18 mouse cellular contexts compared by ENCODE assay signal in genomic region chr11:70030651-70031320, GRCm38 (mm10). TPM values are rescaled to one million over a fixed set of nuclear protein-coding genes. Genes with fewer than 3 reads are reported as not detected.
DNase-seq lines count a peak whose midpoint lies in the region; ATAC-seq and TF ChIP-seq lines count a peak whose summit lies in the region.
"Had no signal": no experiment of that assay in that cellular context is flagged by ENCODE, and none has a peak within 500 bp of the region (broad histone marks: within the 10 kb centered on the region; RNA-seq: fewer than 3 reads in every experiment).

No protein-coding gene starts in this region.

- ATAC-seq in forebrain, embryonic 11.5 days (replicated peaks; ENCODE audit: low FRiP score): no peak
- no peak for ATAC-seq in forebrain, postnatal 0 days
- ATAC-seq in neural tube, embryonic 12.5 days (ENCODE audit: low FRiP score, low read depth): no peak
- no peak for ATAC-seq in intestine, embryonic 16.5 days

- no peaks in the 10 kb centered on the region for H3K9me3 ChIP-seq in forebrain, embryonic 11.5 days (ENCODE audit: control insufficient read depth, low read length)
- no peaks in the 10 kb centered on the region for H3K9me3 ChIP-seq in forebrain, postnatal 0 days (ENCODE audit: low read length)
- no peaks in the 10 kb centered on the region for H3K9me3 ChIP-seq in limb, embryonic 10.5 days (replicated peaks)
- no peaks in the 10 kb centered on the region for H3K9me3 ChIP-seq in neural tube, embryonic 12.5 days
- H3K9me3 ChIP-seq in intestine, embryonic 16.5 days (ENCODE audit: control insufficient read depth, low read length): no peaks in the 10 kb centered on the region
- H3K9me3 ChIP-seq: G1E; heart, embryonic 12.5 days; limb, embryonic 12.5 days; liver, embryonic 15.5 days had no signal

- no peaks in the 10 kb centered on the region for H3K27me3 ChIP-seq in forebrain, embryonic 11.5 days (ENCODE audit: control insufficient read depth, insufficient read depth, low read length)
- H3K27me3 ChIP-seq in forebrain, postnatal 0 days (ENCODE audit: insufficient read depth, low read length): no peaks in the 10 kb centered on the region
- H3K27me3 ChIP-seq in limb, embryonic 10.5 days (ENCODE audit: low read depth, poor library complexity, severe bottlenecking): no peaks in the 10 kb centered on the region
- no peaks in the 10 kb centered on the region for H3K27me3 ChIP-seq in neural tube, embryonic 12.5 days (replicated peaks)
- H3K27me3 ChIP-seq in intestine, embryonic 16.5 days (replicated peaks; ENCODE audit: control insufficient read depth, insufficient read depth, low read length): no peaks in the 10 kb centered on the region
- H3K27me3 ChIP-seq: heart, embryonic 12.5 days; limb, embryonic 12.5 days had no signal

- no peak for DNase-seq in forebrain, embryonic 11.5 days (ENCODE audit: low spot score)
- DNase-seq in forebrain, postnatal 0 days: no peak
- no peak for DNase-seq in limb, embryonic 10.5 days (ENCODE audit: low spot score)
- no peak for DNase-seq in frontal cortex, postnatal 36 days (ENCODE audit: low spot score in 2 of 2)
- no peak for DNase-seq in left cerebral cortex, adult 2 months (ENCODE audit: extremely low spot score in 1 of 2, low spot score in 2 of 2)
- DNase-seq: adrenal gland, adult 2 months; cerebellum, adult 18-20 months; gastrocnemius, postnatal 25 days; heart, postnatal 36 days; kidney, adult 11 months; lung, postnatal 14 days; right cerebral cortex, adult 18-20 months had no signal

- peaks cover 32% of the 10 kb centered on the region for H3K4me1 ChIP-seq in forebrain, embryonic 11.5 days (replicated peaks; ENCODE audit: control insufficient read depth, insufficient read depth, low read length)
- H3K4me1 ChIP-seq in forebrain, postnatal 0 days (ENCODE audit: insufficient read depth): peaks cover 32% of the 10 kb centered on the region
- H3K4me1 ChIP-seq in limb, embryonic 10.5 days: peaks cover 49% of the 10 kb centered on the region
- H3K4me1 ChIP-seq in neural tube, embryonic 12.5 days: peaks cover 50% of the 10 kb centered on the region
- peaks cover 35% of the 10 kb centered on the region for H3K4me1 ChIP-seq in intestine, embryonic 16.5 days (ENCODE audit: control insufficient read depth, insufficient read depth, low read length)

- H3K36me3 ChIP-seq in forebrain, embryonic 11.5 days (ENCODE audit: control insufficient read depth, insufficient read depth, low read length): peaks cover 8% of the 10 kb centered on the region
- H3K36me3 ChIP-seq in forebrain, postnatal 0 days (ENCODE audit: insufficient read depth): peaks cover 36% of the 10 kb centered on the region
- peaks cover 55% of the 10 kb centered on the region for H3K36me3 ChIP-seq in limb, embryonic 10.5 days
- peaks cover 28% of the 10 kb centered on the region for H3K36me3 ChIP-seq in neural tube, embryonic 12.5 days
- H3K36me3 ChIP-seq in intestine, embryonic 16.5 days (ENCODE audit: control insufficient read depth, insufficient read depth, low read length): 0 out of 2 replicates have a peak, but pooled peaks cover 7% of the 10 kb centered on the region
- H3K36me3 ChIP-seq: liver, embryonic 15.5 days had no signal

- WGBS in forebrain, embryonic 11.5 days: 93% methylated on average over 28 of the region's 28 CpGs
- WGBS in forebrain, postnatal 0 days: 89% methylated on average over 28 of the region's 28 CpGs
- WGBS in limb, embryonic 10.5 days: 96% methylated on average over 28 of the region's 28 CpGs
- 90% methylated on average over 28 of the region's 28 CpGs for WGBS in neural tube, embryonic 12.5 days
- 89% methylated on average over 28 of the region's 28 CpGs for WGBS in intestine, embryonic 16.5 days

- H3K9ac ChIP-seq in forebrain, embryonic 11.5 days (ENCODE audit: low read length): peak overlapping the region; percentile 49
- H3K9ac ChIP-seq in forebrain, postnatal 0 days: peak overlapping the region; percentile 48; the same call in 1 of the 2 replicates
- peak overlapping the region; percentile 56 for H3K9ac ChIP-seq in neural tube, embryonic 12.5 days
- no peak overlapping the region for H3K9ac ChIP-seq in intestine, embryonic 16.5 days (ENCODE audit: low read depth, low read length)
- H3K9ac ChIP-seq: heart, embryonic 12.5 days; limb, embryonic 12.5 days; liver, embryonic 15.5 days had no signal

- intact Hi-C loops in left cerebral cortex, adult 2 months (cut with DNase I): no loop called here

- H3K4me3 ChIP-seq in forebrain, embryonic 11.5 days (ENCODE audit: low read depth, low read length): no peak overlapping the region
- no peak overlapping the region for H3K4me3 ChIP-seq in forebrain, postnatal 0 days (ENCODE audit: low read depth, low read length)
- H3K4me3 ChIP-seq in limb, embryonic 10.5 days: no peak overlapping the region
- H3K4me3 ChIP-seq in neural tube, embryonic 12.5 days: 0 out of 2 replicates have a peak overlapping the region, but pooled peaks have one; percentile 29
- H3K4me3 ChIP-seq in intestine, embryonic 16.5 days (ENCODE audit: low read length): no peak overlapping the region
- no peak overlapping the region for H3K4me3 ChIP-seq in left cerebral cortex, adult 2 months
- H3K4me3 ChIP-seq: liver, embryonic 15.5 days had no signal

- H3K27ac ChIP-seq in forebrain, embryonic 11.5 days (ENCODE audit: low read depth, low read length): peak overlapping the region; percentile 83; the same call in 1 of the 2 replicates
- peak overlapping the region; percentile 94 for H3K27ac ChIP-seq in forebrain, postnatal 0 days (ENCODE audit: low read depth, low read length)
- H3K27ac ChIP-seq in limb, embryonic 10.5 days: peak overlapping the region; percentile 81
- H3K27ac ChIP-seq in neural tube, embryonic 12.5 days: peak overlapping the region; percentile 92
- no peak overlapping the region for H3K27ac ChIP-seq in intestine, embryonic 16.5 days (ENCODE audit: low read length)
- H3K27ac ChIP-seq in left cerebral cortex, adult 2 months: no peak overlapping the region
- H3K27ac ChIP-seq: liver, embryonic 15.5 days had no signal

- no peak for TF ChIP-seq CTCF in forebrain, postnatal 0 days (IDR thresholded peaks at IDR 0.05; ENCODE audit: low read depth)
- TF ChIP-seq CTCF in left cerebral cortex, adult 2 months (IDR thresholded peaks at IDR 0.05): no peak

- peak overlapping the region; percentile 51; the same call in 1 of the 2 replicates for H3K4me2 ChIP-seq in forebrain, embryonic 11.5 days (ENCODE audit: low read depth, low read length, severe bottlenecking)
- peak overlapping the region; percentile 58 for H3K4me2 ChIP-seq in forebrain, postnatal 0 days (ENCODE audit: low read depth)
- peak overlapping the region; percentile 68 for H3K4me2 ChIP-seq in neural tube, embryonic 12.5 days (replicated peaks)
- no peak overlapping the region for H3K4me2 ChIP-seq in intestine, embryonic 16.5 days (ENCODE audit: low read depth, low read length)
- H3K4me2 ChIP-seq: liver, embryonic 15.5 days had no signal

RNA-seq across cellular contexts. Expression of gene Dlg4, which starts 14.0 kb away (rescaled TPM):
- polyA plus RNA-seq in forebrain, embryonic 11.5 days (2014; fragmentation: Nextera tagmentation; extraction: Ambion mirVana): 18.2 and 21.5 TPM in 2 replicates
- 214 and 230 TPM in 2 replicates for total RNA-seq in forebrain, postnatal 0 days (2014; rRNA removed)
- 12.1 and 14.3 TPM in 2 replicates for polyA plus RNA-seq in forebrain, postnatal 0 days (2015; fragmentation: Nextera tagmentation; extraction: Ambion mirVana)
- polyA plus RNA-seq in limb, embryonic 10.5 days (2016; fragmentation: Nextera tagmentation; extraction: Ambion mirVana): 8.8 and 12.9 TPM in 2 replicates
- polyA plus RNA-seq in neural tube, embryonic 12.5 days (2016; fragmentation: Nextera tagmentation; extraction: Ambion mirVana): 23.6 and 25.5 TPM in 2 replicates
- polyA plus RNA-seq in intestine, embryonic 16.5 days (2015; fragmentation: Nextera tagmentation; extraction: Ambion mirVana): 5.1 and 6.1 TPM in 2 replicates
- total RNA-seq in left cerebral cortex, adult 2 months (2021): 100 to 1,000 TPM; 818 to 875 TPM

RNA-seq across cellular contexts. Expression of gene Acadvl, which starts 15.6 kb away (rescaled TPM):
- 44.0 and 47.6 TPM in 2 replicates for polyA plus RNA-seq in forebrain, embryonic 11.5 days (2014; fragmentation: Nextera tagmentation; extraction: Ambion mirVana)
- 45.1 and 47.7 TPM in 2 replicates for total RNA-seq in forebrain, postnatal 0 days (2014; rRNA removed)
- 47.9 and 51.5 TPM in 2 replicates for polyA plus RNA-seq in forebrain, postnatal 0 days (2015; fragmentation: Nextera tagmentation; extraction: Ambion mirVana)
- polyA plus RNA-seq in limb, embryonic 10.5 days (2016; fragmentation: Nextera tagmentation; extraction: Ambion mirVana): 36.4 and 52.1 TPM in 2 replicates
- polyA plus RNA-seq in neural tube, embryonic 12.5 days (2016; fragmentation: Nextera tagmentation; extraction: Ambion mirVana): 59.1 and 63.7 TPM in 2 replicates
- polyA plus RNA-seq in intestine, embryonic 16.5 days (2015; fragmentation: Nextera tagmentation; extraction: Ambion mirVana): 172 and 189 TPM in 2 replicates
- 10 to 100 TPM; 59.4 to 62.5 TPM for total RNA-seq in left cerebral cortex, adult 2 months (2021)

RNA-seq across cellular contexts. Expression of gene Asgr1, which starts 23.1 kb away (rescaled TPM):
- polyA plus RNA-seq in forebrain, embryonic 11.5 days (2014; fragmentation: Nextera tagmentation; extraction: Ambion mirVana): 0.88 and 0.99 TPM in 2 replicates
- 3.0 and 5.4 TPM in 2 replicates for total RNA-seq in forebrain, postnatal 0 days (2014; rRNA removed)
- 4.3 and 4.5 TPM in 2 replicates for polyA plus RNA-seq in forebrain, postnatal 0 days (2015; fragmentation: Nextera tagmentation; extraction: Ambion mirVana)
- 0.71 and 0.74 TPM in 2 replicates for polyA plus RNA-seq in limb, embryonic 10.5 days (2016; fragmentation: Nextera tagmentation; extraction: Ambion mirVana)
- polyA plus RNA-seq in neural tube, embryonic 12.5 days (2016; fragmentation: Nextera tagmentation; extraction: Ambion mirVana): 0.68 and 1.1 TPM in 2 replicates
- polyA plus RNA-seq in intestine, embryonic 16.5 days (2015; fragmentation: Nextera tagmentation; extraction: Ambion mirVana): 0.17 and 0.31 TPM in 2 replicates
- total RNA-seq in left cerebral cortex, adult 2 months (2021): 1 to 10 TPM; 1.8 to 2.1 TPM
- total RNA-seq: G1E; gastrocnemius, postnatal 25 days; heart, postnatal 36 days had no signal
- polyA plus RNA-seq: G1E had no signal

RNA-seq across cellular contexts. Expression of gene Dvl2, which starts 30.4 kb away (rescaled TPM):
- 43.9 and 47.6 TPM in 2 replicates for polyA plus RNA-seq in forebrain, embryonic 11.5 days (2014; fragmentation: Nextera tagmentation; extraction: Ambion mirVana)
- 31.9 and 43.9 TPM in 2 replicates for total RNA-seq in forebrain, postnatal 0 days (2014; rRNA removed)
- 12.7 and 15.7 TPM in 2 replicates for polyA plus RNA-seq in forebrain, postnatal 0 days (2015; fragmentation: Nextera tagmentation; extraction: Ambion mirVana)
- 65.2 and 70.6 TPM in 2 replicates for polyA plus RNA-seq in limb, embryonic 10.5 days (2016; fragmentation: Nextera tagmentation; extraction: Ambion mirVana)
- 39.0 and 40.7 TPM in 2 replicates for polyA plus RNA-seq in neural tube, embryonic 12.5 days (2016; fragmentation: Nextera tagmentation; extraction: Ambion mirVana)
- polyA plus RNA-seq in intestine, embryonic 16.5 days (2015; fragmentation: Nextera tagmentation; extraction: Ambion mirVana): 23.8 and 26.0 TPM in 2 replicates
- 10 to 100 TPM; 32.6 to 32.9 TPM for total RNA-seq in left cerebral cortex, adult 2 months (2021)

RNA-seq across cellular contexts. Expression of gene Phf23, which starts 35.2 kb away (rescaled TPM):
- polyA plus RNA-seq in forebrain, embryonic 11.5 days (2014; fragmentation: Nextera tagmentation; extraction: Ambion mirVana): 61.4 and 63.0 TPM in 2 replicates
- 47.6 and 52.7 TPM in 2 replicates for total RNA-seq in forebrain, postnatal 0 days (2014; rRNA removed)
- polyA plus RNA-seq in forebrain, postnatal 0 days (2015; fragmentation: Nextera tagmentation; extraction: Ambion mirVana): 48.0 and 49.7 TPM in 2 replicates
- 101 and 106 TPM in 2 replicates for polyA plus RNA-seq in limb, embryonic 10.5 days (2016; fragmentation: Nextera tagmentation; extraction: Ambion mirVana)
- 89.4 and 92.5 TPM in 2 replicates for polyA plus RNA-seq in neural tube, embryonic 12.5 days (2016; fragmentation: Nextera tagmentation; extraction: Ambion mirVana)
- polyA plus RNA-seq in intestine, embryonic 16.5 days (2015; fragmentation: Nextera tagmentation; extraction: Ambion mirVana): 49.7 and 53.1 TPM in 2 replicates
- 10 to 100 TPM; 44.3 to 48.9 TPM for total RNA-seq in left cerebral cortex, adult 2 months (2021)

Comparison
In these comparisons a context has a peak if more than half of its experiments do, and no peak if none do; other contexts are left out.
1. H3K27ac ChIP-seq: peak in forebrain, embryonic 11.5 days (single experiment), forebrain, postnatal 0 days (single experiment), limb, embryonic 10.5 days (single experiment) and neural tube, embryonic 12.5 days (single experiment); none in intestine, embryonic 16.5 days (single experiment) and left cerebral cortex, adult 2 months (single experiment).